Mouse (Mus musculus) heart, embryonic 13.5 days (tissue): Measurements from ENCODE around the gene Matn3. TPM values are rescaled to one million over a fixed set of nuclear protein-coding genes. Genes with fewer than 3 reads are reported as not detected.

ENCODE experiments used
- ATAC-seq: fragments of 200-750 bp; cut with Nextera tagmentation; 2 replicates; pipeline ENCODE4 v1.8.0; 2017; ENCODE audit warnings: moderate TSS enrichment; ENCODE audit not compliant: insufficient number of reproducible peaks, low FRiP score, low TSS enrichment; ENCODE audit errors: extremely low read depth
- H3K27ac ChIP-seq: fragments of 300-500 bp; sonication (generic); replicated peaks from 2 replicates; pipeline ENCODE4 v1.5.1; 2015; ENCODE audit warnings: moderate library complexity, mild to moderate bottlenecking, inconsistent platforms
- H3K27me3 ChIP-seq: fragments of 300-500 bp; sonication (generic); replicated peaks from 2 replicates; pipeline ENCODE4 v1.6.1; 2015; ENCODE audit warnings: mild to moderate bottlenecking, inconsistent platforms
- H3K36me3 ChIP-seq: fragments of 300-500 bp; sonication (generic); 2 replicates; pipeline ENCODE4 v1.6.1; 2015; ENCODE audit warnings: mild to moderate bottlenecking, inconsistent platforms
- H3K4me1 ChIP-seq: fragments of 300-500 bp; sonication (generic); 2 replicates; pipeline ENCODE4 v1.6.1; 2015; ENCODE audit warnings: inconsistent platforms
- H3K4me2 ChIP-seq: fragments of 300-500 bp; sonication (generic); 2 replicates; pipeline ENCODE4 v1.6.1; 2015; ENCODE audit warnings: inconsistent platforms, mild to moderate bottlenecking, moderate library complexity
- H3K4me3 ChIP-seq: fragments of 300-500 bp; sonication (generic); 2 replicates; pipeline ENCODE4 v1.5.1; 2015; ENCODE audit warnings: moderate library complexity, mild to moderate bottlenecking, inconsistent platforms
- H3K9ac ChIP-seq: fragments of 300-500 bp; sonication (generic); 2 replicates; pipeline ENCODE4 v1.6.1; 2015; ENCODE audit warnings: inconsistent platforms, mild to moderate bottlenecking, moderate library complexity
- H3K9me3 ChIP-seq: fragments of 300-500 bp; sonication (generic); 2 replicates; pipeline ENCODE4 v1.6.1; 2016; ENCODE audit warnings: inconsistent platforms
- WGBS: fragments of 180-500 bp; shearing (Covaris S2); methylation state at CpG from one replicate; pipeline ENCODE4 v1.1.7; 2015; ENCODE audit warnings: mixed read lengths; 5-methylcytosine and 5-hydroxymethylcytosine counted together
- polyA plus RNA-seq: library from polyadenylated mRNA; unstranded; fragments of >200 nt; fragmentation: Nextera tagmentation; extraction: Ambion mirVana; gene quantifications from 2 replicates; pipeline ENCODE4 v1.2.1, GENCODE M21; 2015

The Matn3 gene
- polyA plus RNA-seq, 1 experiment from 2014 or later: 0.19 TPM

GRCm38 (mm10) chr12:8940011-8941005 is 7.4 kb upstream of the Matn3 start:
- 62% methylated on average over 12 of the region's 12 CpGs for WGBS
- Histone ChIP-seq H3K9me3 (no peaks in the 10 kb centered on the region), H3K27me3 (no peaks in the 10 kb centered on the region), H3K4me1 (peaks cover 5% of the 10 kb centered on the region), H3K4me3 (no peak overlapping the region), H3K27ac (no peak overlapping the region), H3K4me2 (no peak overlapping the region), H3K9ac (no peak overlapping the region), H3K36me3 (peaks cover 44% of the 10 kb centered on the region)
- ATAC-seq: no peak

- peaks cover 35% of the 10 kb centered on the region for H3K36me3 ChIP-seq
These were observed 6.6 kb upstream of the Matn3 start for GRCm38 (mm10) chr12:8941131-8941615.

GRCm38 (mm10) chr12:8941699-8942392 is 5.9 kb upstream of the Matn3 start:
- no peak for ATAC-seq
- no peak overlapping the region for H3K27ac ChIP-seq
- no peaks in the 10 kb centered on the region for H3K9me3 ChIP-seq
- WGBS: 40% methylated on average over 4 of the region's 4 CpGs
- H3K9ac ChIP-seq: no peak overlapping the region
- no peaks in the 10 kb centered on the region for H3K4me1 ChIP-seq
- no peak overlapping the region for H3K4me3 ChIP-seq
- H3K4me2 ChIP-seq: no peak overlapping the region
- H3K36me3 ChIP-seq: peaks cover 29% of the 10 kb centered on the region
- H3K27me3 ChIP-seq: no peaks in the 10 kb centered on the region

More at GRCm38 (mm10) chr12:8941131-8941615, 6.6 kb upstream of the Matn3 start:
- Histone ChIP-seq H3K4me3 (no peak overlapping the region), H3K4me1 (no peaks in the 10 kb centered on the region), H3K4me2 (no peak overlapping the region), H3K27ac (no peak overlapping the region), H3K27me3 (no peaks in the 10 kb centered on the region), H3K9ac (no peak overlapping the region), H3K9me3 (no peaks in the 10 kb centered on the region)
- WGBS: 62% methylated on average over 4 of the region's 4 CpGs
- no peak for ATAC-seq

GRCm38 (mm10) chr12:8947163-8947562 is 566 bp upstream of the Matn3 start:
- Histone ChIP-seq H3K27me3 (peaks cover 16% of the 10 kb centered on the region; the same call in 1 of the 2 replicates), H3K9me3 (no peaks in the 10 kb centered on the region), H3K4me3 (peak overlapping the region; percentile 62), H3K36me3 (no peaks in the 10 kb centered on the region), H3K27ac (no peak overlapping the region), H3K4me1 (peaks cover 13% of the 10 kb centered on the region), H3K9ac (peak overlapping the region; percentile 79; the same call in 1 of the 2 replicates), H3K4me2 (peak overlapping the region; percentile 99)
- 48% methylated on average over 9 of the region's 9 CpGs for whole genome bisulfite sequencing
- ATAC-seq: no peak

- H3K9me3 ChIP-seq: no peaks in the 10 kb centered on the region
- no peak overlapping the region for H3K4me3 ChIP-seq
- 76% methylated on average over 10 of the region's 10 CpGs for WGBS
- peaks cover 15% of the 10 kb centered on the region; the same call in 1 of the 2 replicates for H3K27me3 ChIP-seq
- no peak overlapping the region for H3K4me2 ChIP-seq
- H3K4me1 ChIP-seq: peaks cover 4% of the 10 kb centered on the region
- H3K36me3 ChIP-seq: no peaks in the 10 kb centered on the region
- no peak for ATAC-seq
- no peak overlapping the region for H3K9ac ChIP-seq
- H3K27ac ChIP-seq: no peak overlapping the region
These were observed 5.4 kb downstream of the Matn3 start for GRCm38 (mm10) chr12:8953136-8953535.

GRCm38 (mm10) chr12:8954161-8954561 is 6.4 kb downstream of the Matn3 start:
- Histone ChIP-seq H3K27me3 (peaks cover 5% of the 10 kb centered on the region; the same call in 1 of the 2 replicates), H3K27ac (no peak overlapping the region), H3K36me3 (no peaks in the 10 kb centered on the region), H3K4me1 (no peaks in the 10 kb centered on the region), H3K9ac (no peak overlapping the region), H3K9me3 (no peaks in the 10 kb centered on the region), H3K4me3 (no peak overlapping the region), H3K4me2 (no peak overlapping the region)
- 63% methylated on average over 9 of the region's 9 CpGs for WGBS
- ATAC-seq: no peak

- ATAC-seq: no peak
- no peaks in the 10 kb centered on the region; the same call in 1 of the 2 replicates for H3K27me3 ChIP-seq
- H3K4me1 ChIP-seq: no peaks in the 10 kb centered on the region
- no peak overlapping the region for H3K4me2 ChIP-seq
- WGBS: 79% methylated on average over 9 of the region's 9 CpGs
- H3K36me3 ChIP-seq: no peaks in the 10 kb centered on the region
- no peaks in the 10 kb centered on the region for H3K9me3 ChIP-seq
- H3K9ac ChIP-seq: no peak overlapping the region
- H3K4me3 ChIP-seq: no peak overlapping the region
- H3K27ac ChIP-seq: no peak overlapping the region
These were observed 14.0 kb downstream of the Matn3 start for GRCm38 (mm10) chr12:8961607-8962316.

- H3K27ac ChIP-seq: peak overlapping the region; percentile 80
- H3K9me3 ChIP-seq: no peaks in the 10 kb centered on the region
- H3K4me2 ChIP-seq: peak overlapping the region; percentile 35
- WGBS: 6% methylated on average over 9 of the region's 9 CpGs
- peak; percentile 68; the same call in 1 of the 2 replicates for ATAC-seq
- H3K9ac ChIP-seq: 0 out of 2 replicates have a peak overlapping the region, but pooled peaks have one; percentile 17
- H3K4me1 ChIP-seq: peaks cover 23% of the 10 kb centered on the region
- no peaks in the 10 kb centered on the region for H3K27me3 ChIP-seq
- no peak overlapping the region for H3K4me3 ChIP-seq
- H3K36me3 ChIP-seq: no peaks in the 10 kb centered on the region
These were observed 22.1 kb downstream of the Matn3 start for GRCm38 (mm10) chr12:8969828-8970227.

GRCm38 (mm10) chr12:8973820-8974465 is 26.2 kb downstream of the Matn3 start, which contains the start of gene Wdr35:
Gene Wdr35 (plus strand): TSS chr12:8973892.
- Histone ChIP-seq H3K9me3 (no peaks in the 10 kb centered on the region), H3K4me2 (peak within 1 kb of the TSS; percentile 81), H3K4me1 (peaks cover 25% of the 10 kb centered on the region), H3K27ac (peak within 1 kb of the TSS; percentile 61), H3K27me3 (no peaks in the 10 kb centered on the region), H3K9ac (peak within 1 kb of the TSS; percentile 82), H3K4me3 (peak within 1 kb of the TSS; percentile 69), H3K36me3 (peaks cover 6% of the 10 kb centered on the region)
- peak; percentile 43; the same call in 1 of the 2 replicates for ATAC-seq
- WGBS: under 1% methylated on average over 45 of the region's 45 CpGs

- peak overlapping the region; percentile 81 for H3K4me2 ChIP-seq
- H3K36me3 ChIP-seq: peaks cover 16% of the 10 kb centered on the region
- H3K4me1 ChIP-seq: peaks cover 15% of the 10 kb centered on the region
- 0 out of 2 replicates have a peak overlapping the region, but pooled peaks have one; percentile 69 for H3K4me3 ChIP-seq
- no peak overlapping the region for H3K9ac ChIP-seq
- no peaks in the 10 kb centered on the region for H3K9me3 ChIP-seq
- 85% methylated on average over 3 of the region's 3 CpGs for WGBS
- no peak for ATAC-seq
- no peak overlapping the region for H3K27ac ChIP-seq
- H3K27me3 ChIP-seq: no peaks in the 10 kb centered on the region
These were observed 27.3 kb downstream of the Matn3 start for GRCm38 (mm10) chr12:8975076-8975475.
